Mouse (Mus musculus): ENCODE measurements around the gene Rnf19b. TPM values are rescaled to one million over a fixed set of nuclear protein-coding genes. Genes with fewer than 3 reads are reported as not detected.

The Rnf19b gene
- total RNA-seq, 2 experiments from 2014 or later: 17.0 to 17.4 TPM

GRCm38 (mm10) chr4:129120520-129121445 is 62.7 kb downstream of the Rnf19b start:
- peak; percentile 80 for DNase-seq

GRCm38 (mm10) chr4:129121569-129122086 is 63.6 kb downstream of the Rnf19b start, which contains the start of gene Hpca:
Gene Hpca, minus strand, starts transcription at chr4:129122036.
- no peak for DNase-seq

DNA sequence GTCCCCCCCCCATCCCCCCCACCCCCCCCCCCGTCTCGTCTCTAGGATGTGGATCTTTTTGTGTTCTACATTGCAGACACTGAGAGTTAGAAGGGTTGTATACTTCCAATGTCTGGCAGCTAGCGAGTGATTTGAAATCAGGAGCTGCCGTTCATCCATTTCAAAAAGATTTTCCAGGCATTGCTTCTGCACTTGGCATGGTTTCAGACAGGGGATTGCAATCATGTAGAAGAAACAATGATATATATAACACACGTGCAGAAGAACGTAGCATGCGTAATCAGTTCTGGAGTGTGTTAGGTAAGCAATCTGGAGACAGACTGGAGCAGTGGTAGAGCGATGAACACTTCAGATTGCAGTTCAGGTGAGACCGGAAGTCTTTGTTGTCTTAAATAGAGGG is 64.0 kb downstream of the Rnf19b start:
- no peak for DNase-seq

DNA sequence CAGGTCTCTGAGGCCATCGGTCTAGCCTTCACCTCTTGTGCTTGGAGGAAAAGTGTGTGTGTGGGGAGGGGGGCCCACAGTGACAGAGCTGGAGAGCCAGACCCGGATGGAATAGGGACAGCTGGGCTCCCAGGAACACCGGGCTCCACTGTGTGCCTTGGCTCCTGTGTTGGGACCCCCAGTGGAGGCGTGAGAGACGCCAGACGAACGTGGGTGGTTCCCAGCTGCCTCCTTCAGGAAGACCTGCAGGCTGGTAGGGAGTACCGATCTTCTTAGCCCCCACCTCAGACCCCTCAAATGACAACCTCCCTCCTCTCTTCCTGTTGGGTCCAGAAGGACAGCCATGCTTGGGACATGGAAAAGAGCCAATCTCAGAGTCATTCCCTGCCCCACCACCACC is 64.6 kb downstream of the Rnf19b start:
- DNase-seq: no peak

GRCm38 (mm10) chr4:129124652-129125146 is 66.6 kb downstream of the Rnf19b start:
- DNase-seq: no peak

GRCm38 (mm10) chr4:129125736-129126451 is 67.8 kb downstream of the Rnf19b start:
- DNase-seq: no peak

DNA sequence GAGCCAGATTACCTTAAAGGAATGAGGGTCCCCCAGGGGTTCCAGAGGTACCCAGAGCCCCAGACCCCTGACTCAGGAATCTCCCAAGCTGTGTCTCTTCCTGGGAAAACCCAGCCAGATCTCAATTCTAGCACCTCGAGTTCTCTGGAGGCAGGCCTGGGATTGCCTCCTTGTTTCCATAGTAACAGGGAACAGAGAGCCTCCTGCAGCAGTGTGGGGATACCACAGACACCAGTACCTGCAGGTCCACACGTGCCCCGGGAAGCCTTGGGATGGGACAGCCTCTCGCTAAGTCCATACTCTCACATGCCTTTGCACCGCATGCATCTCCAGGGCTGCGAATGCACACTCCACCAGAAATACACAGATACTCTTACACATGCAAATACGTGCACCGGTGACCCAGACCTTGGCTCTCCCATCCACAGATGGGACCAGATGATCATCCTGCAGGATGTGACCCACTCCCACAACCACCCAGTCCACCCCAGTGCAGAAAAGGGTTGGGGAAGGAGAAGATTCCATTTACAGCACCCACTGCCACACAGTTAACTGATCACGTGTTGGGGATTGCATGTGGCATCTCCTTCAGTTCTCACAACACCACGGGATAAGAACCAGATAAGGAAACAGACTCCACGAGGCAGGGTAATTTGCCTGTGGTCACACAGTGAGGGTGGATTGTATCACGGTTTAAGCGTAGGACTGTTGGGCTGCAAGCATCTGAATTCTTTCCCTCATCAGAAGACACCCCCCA is 70.7 kb downstream of the Rnf19b start:
- no peak for DNase-seq

DNA sequence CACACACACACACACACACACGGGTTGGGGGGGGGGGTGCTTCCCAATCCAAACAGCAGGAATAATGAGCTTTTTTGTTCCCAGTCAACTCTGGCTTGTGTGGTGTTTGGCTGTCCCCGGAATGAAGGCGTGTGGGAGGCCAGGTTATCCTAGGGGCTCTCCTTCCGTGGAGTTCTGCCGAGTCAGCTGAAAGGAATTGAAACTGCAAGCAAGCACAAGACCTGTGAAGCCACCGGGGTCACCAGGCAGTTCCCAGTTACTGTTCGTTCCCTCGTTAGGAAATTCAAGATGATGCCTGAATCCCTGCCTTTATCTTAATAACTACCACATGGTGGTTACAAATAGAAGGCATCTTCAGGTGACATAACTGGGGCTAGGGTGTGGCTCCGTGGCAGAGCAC is 71.3 kb downstream of the Rnf19b start:
- no peak for DNase-seq

GRCm38 (mm10) chr4:129130149-129130548 is 72.1 kb downstream of the Rnf19b start:
- peak; percentile 54 for DNase-seq

DNA sequence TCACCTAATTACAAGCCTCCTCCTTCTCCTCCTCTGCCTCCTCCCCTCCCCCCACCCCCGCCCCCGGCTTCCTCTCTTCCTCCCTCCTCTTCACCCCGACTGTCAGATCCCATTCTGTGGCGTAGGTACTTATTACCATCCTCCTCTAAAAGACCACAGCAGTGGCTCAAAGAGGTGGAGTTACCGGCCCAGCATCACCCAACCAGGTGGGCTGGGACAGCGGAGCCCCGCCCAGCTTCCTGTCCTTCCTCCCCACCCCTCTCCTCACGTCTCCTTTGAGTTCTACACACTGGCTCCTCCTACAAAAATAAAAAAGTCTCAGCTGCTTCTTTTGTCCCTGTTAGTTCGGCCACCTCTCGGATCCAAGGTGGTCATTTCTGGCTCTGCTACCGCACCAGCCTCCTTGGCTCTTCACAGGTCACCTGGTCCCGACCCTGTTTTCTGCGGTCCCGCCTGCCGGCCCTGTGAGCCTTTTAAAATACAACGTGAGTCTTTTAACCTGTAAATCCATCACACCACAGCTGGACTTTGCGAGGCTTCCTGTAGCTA is 72.8 kb downstream of the Rnf19b start:
- no peak for DNase-seq

DNA sequence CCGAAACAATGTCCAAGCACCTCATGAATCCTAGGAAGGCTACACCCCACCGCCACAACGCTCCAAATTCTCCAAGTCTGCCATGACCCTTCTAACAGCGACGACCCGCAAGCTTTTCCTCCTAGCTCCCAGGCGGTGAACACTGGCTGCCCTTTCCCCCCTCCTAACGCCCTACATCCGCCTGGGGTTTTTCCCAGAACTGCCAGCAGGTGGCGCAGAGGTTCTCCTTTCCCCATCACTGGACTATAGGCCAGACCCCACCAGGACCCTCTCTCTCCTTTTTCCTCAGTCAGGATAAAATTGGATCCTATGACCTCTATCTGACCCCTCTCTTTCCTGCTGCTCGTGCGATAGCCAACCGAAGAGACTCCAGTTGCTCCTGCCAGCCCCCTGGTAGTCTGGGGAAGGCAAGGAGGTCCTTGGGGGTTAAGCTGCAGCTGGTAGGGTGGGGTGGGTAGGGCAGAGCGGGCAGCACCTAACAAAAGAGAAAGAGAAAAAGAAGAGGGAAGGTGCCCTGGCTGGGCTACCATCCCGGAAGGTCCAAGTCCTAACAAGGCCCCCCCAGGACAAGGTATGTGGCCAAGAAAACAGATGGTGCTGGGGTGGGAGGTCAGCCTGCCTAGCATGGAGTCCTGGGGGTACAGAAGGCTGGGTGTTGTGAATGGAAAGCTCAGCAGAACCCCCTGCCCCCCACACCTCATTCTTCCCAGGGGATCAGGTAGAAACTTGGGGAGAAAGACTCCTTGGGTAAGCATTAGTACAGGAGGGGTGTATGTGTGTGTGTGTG is 76.9 kb downstream of the Rnf19b start:
- peak; percentile 84 for DNase-seq

Other genes starting within 250 kb of the Rnf19b start
- gene Trim62, start 174.7 kb upstream of the Rnf19b start, total RNA-seq (2021): 1 to 10 TPM; 1.7 to 2.3 TPM
- gene Azin2, start 95.8 kb upstream of the Rnf19b start, total RNA-seq (2021): 1 to 10 TPM; 3.2 to 3.9 TPM
- gene Ak2, start 66.3 kb upstream of the Rnf19b start, total RNA-seq (2021): 10 to 100 TPM; 47.7 to 55.3 TPM
- not detected for gene Tmem54, start 47.3 kb downstream of the Rnf19b start, total RNA-seq (2021)
- 1 to 10 TPM in 1 of 2 experiments, under 1 TPM in 1; 0.68 to 1.1 TPM for gene Hpca, start 63.8 kb downstream of the Rnf19b start, total RNA-seq (2021)
- gene Fndc5, start 78.7 kb downstream of the Rnf19b start, total RNA-seq (2021): 10 to 100 TPM; 33.6 to 37.4 TPM
- 10 to 100 TPM in 1 of 2 experiments, 1 to 10 TPM in 1; 8.3 to 13.3 TPM for gene S100pbp, start 131.5 kb downstream of the Rnf19b start, total RNA-seq (2021)
- gene Yars, start 131.5 kb downstream of the Rnf19b start, total RNA-seq (2021): 10 to 100 TPM; 35.5 to 48.5 TPM
- gene C77080, start 203.1 kb downstream of the Rnf19b start, total RNA-seq (2021): 1 to 10 TPM; 2.6 to 4.9 TPM
- 10 to 100 TPM; 63.6 to 64.4 TPM for gene Sync, start 229.3 kb downstream of the Rnf19b start, total RNA-seq (2021)